ENCODE assay signal across 22 mouse cellular contexts in genomic region chr14:57391621-57392020, GRCm38 (mm10).
"Had no signal": no experiment of that assay in that cellular context is flagged by ENCODE, and none has a peak within 500 bp of the region (broad histone marks: within the 10 kb centered on the region; RNA-seq: fewer than 3 reads in every experiment).

No protein-coding gene starts in this region.

- H3K9me3 ChIP-seq: limb, embryonic 12.5 days; limb, embryonic 15.5 days; liver, embryonic 12.5 days; midbrain, embryonic 10.5 days; midbrain, embryonic 13.5 days had no signal

- H3K4me1 ChIP-seq: midbrain, embryonic 13.5 days had no signal

- ATAC-seq: inflammation-experienced regulatory T-cells, adult 6 months; liver, embryonic 12.5 days; midbrain, embryonic 13.5 days; midbrain, embryonic 16.5 days had no signal

- H3K27me3 ChIP-seq: limb, embryonic 15.5 days; liver, embryonic 12.5 days had no signal

- H3K4me3 ChIP-seq: layer of hippocampus, adult 2 months; left cerebral cortex, adult 2 months; limb, embryonic 12.5 days; limb, embryonic 15.5 days; liver, embryonic 12.5 days; midbrain, embryonic 10.5 days; midbrain, embryonic 13.5 days; myocyte had no signal

- H3K36me3 ChIP-seq: limb, embryonic 12.5 days; limb, embryonic 15.5 days; liver, embryonic 12.5 days; midbrain, embryonic 10.5 days; midbrain, embryonic 13.5 days had no signal

- DNase-seq: kidney, adult 18-20 months; kidney, adult 9 months; layer of hippocampus, adult 9-11 months; layer of hippocampus, postnatal 36 days; left cerebral cortex, postnatal 4 days; lung, adult 2 months; lung, postnatal 14 days; lung, postnatal 4 days; right cerebral cortex, adult 18-20 months; right cerebral cortex, postnatal 14 days; thymus, adult 18-20 months; thymus, postnatal 36 days had no signal

- H3K4me2 ChIP-seq: limb, embryonic 12.5 days; limb, embryonic 15.5 days; liver, embryonic 12.5 days; midbrain, embryonic 13.5 days had no signal

- H3K9ac ChIP-seq: limb, embryonic 12.5 days; limb, embryonic 15.5 days; liver, embryonic 12.5 days; midbrain, embryonic 13.5 days had no signal

- H3K27ac ChIP-seq: layer of hippocampus, adult 2 months; left cerebral cortex, adult 2 months; limb, embryonic 12.5 days; limb, embryonic 15.5 days; liver, embryonic 12.5 days; midbrain, embryonic 10.5 days; midbrain, embryonic 13.5 days had no signal
